Mouse (Mus musculus) retina, postnatal 1 day (tissue): ENCODE measurements around the gene Iqsec1.

ENCODE experiments used
- DNase-seq: peaks from one replicate; pipeline ENCODE4 v3.0.0-alpha.2; 2012

Iqsec1 gene

DNA sequence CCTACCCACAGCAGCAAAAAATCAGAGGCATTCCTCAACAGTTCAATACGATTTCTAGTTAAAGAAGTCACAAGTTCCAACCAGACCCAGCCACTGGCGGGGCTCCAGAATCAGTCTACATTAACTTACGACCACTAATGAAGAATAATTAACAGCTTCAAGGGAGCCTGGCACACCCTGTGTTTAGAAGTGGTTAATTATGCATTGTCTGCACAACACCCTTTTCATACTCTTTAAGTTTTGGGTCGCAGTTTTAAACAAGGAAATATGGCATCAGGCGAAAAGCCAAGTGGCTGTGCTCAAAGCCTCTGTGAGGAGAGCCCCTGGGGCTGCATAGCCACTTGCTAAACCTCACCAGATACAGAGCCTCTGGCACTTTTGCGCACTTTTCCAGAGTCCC is 209.6 kb downstream of the Iqsec1 start:
- no peak for DNase-seq

DNA sequence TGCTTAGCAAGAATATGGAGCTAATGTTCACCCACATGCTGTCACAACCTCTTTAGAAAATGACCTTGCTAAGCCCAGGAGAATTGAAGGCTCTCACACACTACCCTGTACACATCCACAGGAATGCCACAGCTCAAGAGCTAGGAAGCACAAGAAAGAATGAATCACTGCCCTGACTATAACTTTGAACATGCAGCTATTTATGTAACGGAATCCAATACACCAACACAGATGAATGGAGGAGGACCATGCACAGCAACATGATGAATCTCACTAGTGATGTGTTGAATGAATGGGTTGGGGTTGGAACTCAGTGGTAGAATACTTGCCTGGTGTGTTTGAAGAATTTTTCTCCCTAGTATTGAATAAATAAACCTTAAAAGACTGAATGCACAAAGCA is 211.2 kb downstream of the Iqsec1 start:
- no peak for DNase-seq

DNA sequence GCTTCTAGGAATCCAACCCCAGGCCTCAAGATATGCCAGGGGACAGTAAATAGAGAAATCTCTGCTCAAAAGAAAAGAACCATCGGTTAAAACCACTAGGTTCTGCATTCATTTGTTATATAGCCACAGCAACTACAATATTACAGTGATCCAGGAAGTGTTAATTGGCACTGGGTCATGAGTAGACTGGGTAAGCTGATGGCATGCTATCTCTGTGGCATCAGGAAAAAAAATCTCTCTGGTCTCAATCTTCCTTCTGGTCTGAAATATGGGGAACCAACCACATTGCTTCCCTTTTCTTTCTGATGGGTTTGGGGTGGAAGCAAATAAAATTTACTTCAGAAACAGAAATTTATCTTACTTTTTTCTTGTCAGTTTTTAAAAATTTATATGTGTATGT is 212.9 kb downstream of the Iqsec1 start:
- no peak for DNase-seq

GRCm38 (mm10) chr6:90773811-90774233 is 214.7 kb downstream of the Iqsec1 start:
- DNase-seq, result no peak

DNA sequence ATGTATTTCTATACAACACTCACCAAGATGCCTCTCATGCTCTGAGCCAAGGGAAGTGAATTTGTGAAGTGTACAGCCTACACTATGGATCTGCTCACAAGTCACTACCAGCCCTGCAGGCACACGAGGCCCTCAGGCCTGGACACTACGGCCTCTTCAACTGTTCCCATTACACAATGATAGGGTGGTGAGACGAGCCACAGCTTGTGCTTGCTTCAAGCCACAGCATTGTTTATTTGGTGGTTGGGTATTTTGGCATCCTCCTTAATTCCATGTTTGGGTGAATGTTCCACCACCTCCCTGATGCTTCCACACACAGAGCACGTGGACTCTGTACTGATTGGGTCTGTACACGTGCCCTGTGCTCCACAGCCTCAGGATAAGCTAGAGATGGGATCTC is 216.4 kb downstream of the Iqsec1 start:
- DNase-seq, result no peak

- no peak for DNase-seq
Observed at GRCm38 (mm10) chr6:90768526-90768925, 220.0 kb downstream of the Iqsec1 start.

DNA sequence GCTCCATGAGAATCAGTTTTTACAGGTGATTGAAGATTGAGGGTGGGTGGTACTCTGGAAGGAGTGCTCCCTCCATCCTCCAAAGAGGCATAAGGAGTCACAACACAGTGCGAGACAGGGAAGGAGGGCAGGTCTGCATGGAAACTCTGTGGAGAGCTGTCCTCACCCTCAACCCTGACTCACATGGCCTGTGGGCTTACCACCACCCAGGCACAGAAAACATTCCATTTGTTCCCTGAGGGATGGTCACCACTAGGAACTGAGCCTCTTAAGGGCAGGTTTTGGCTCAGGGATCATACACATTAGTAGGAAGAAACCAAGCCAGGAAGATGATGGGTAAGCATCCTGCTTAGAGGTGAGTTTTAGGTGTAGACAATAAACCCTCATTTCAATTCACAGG is 220.6 kb downstream of the Iqsec1 start:
- no peak for DNase-seq

DNA sequence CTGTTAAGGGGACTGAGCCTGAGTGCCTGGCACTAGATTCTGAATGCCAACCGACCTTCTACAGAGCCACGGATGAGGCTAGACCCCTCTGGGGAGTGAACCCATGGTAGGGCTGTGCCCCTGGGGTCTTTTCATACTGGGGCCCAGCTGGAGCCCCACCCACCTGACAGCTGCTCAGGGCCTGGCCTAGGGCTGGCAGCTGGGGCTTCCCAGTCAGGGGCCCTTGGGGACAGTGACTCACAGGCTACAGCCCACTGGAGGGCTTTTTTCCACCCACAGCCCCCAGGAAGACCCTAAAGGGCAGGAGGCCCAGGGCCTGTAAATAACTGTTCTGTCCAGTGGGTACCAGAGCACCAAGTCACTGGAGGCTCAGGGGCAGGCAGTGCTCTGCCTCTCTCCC is 223.7 kb downstream of the Iqsec1 start:
- peak; percentile 36 for DNase-seq

GRCm38 (mm10) chr6:90763959-90764591 is 224.4 kb downstream of the Iqsec1 start:
- DNase-seq, result peak; percentile 31

GRCm38 (mm10) chr6:90763295-90763694 is 225.2 kb downstream of the Iqsec1 start:
- no peak for DNase-seq

GRCm38 (mm10) chr6:90762120-90762736 is 226.3 kb downstream of the Iqsec1 start:
- DNase-seq, result no peak

GRCm38 (mm10) chr6:90761301-90762056 is 227.0 kb downstream of the Iqsec1 start:
- DNase-seq, result no peak

DNA sequence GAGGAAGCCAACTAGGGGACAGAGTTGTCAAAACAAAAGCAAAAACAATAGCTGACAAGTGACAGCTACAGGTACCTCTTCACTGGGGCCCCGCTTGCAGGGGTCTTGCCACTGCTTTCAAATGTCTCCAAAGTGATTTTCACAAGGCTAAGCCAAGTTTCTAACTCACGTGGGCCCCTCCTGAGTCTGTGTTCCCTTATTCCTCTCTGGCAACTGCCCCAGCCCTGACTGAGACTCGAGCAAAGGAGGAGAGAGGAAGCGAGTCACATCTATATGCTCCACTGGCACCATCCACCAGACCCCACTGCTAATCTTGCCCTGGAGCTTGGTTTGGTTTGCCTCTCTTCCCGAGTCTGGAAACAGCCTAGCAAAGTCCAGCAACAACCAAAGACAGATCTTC is 227.6 kb downstream of the Iqsec1 start:
- DNase-seq, result no peak

DNA sequence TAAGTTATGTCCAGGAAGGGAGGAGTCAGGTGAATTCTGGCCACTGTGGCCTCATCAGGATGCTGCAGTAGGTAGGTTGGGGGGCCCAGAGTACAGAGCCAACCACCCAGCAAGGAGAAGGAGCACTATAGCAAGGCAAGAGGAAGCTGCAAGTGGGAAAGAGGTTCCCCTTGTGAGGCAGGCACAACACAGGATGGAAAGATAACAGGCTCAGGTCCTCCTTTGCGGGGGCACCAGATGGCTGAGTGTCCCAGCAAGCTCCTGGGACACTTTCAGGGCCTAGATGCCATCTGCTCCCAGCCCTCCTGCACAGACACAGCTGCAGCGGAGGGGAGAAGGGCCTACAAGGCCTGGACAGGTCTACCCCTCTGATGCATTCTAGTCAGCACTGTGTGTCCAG is 228.7 kb downstream of the Iqsec1 start:
- no peak for DNase-seq

DNA sequence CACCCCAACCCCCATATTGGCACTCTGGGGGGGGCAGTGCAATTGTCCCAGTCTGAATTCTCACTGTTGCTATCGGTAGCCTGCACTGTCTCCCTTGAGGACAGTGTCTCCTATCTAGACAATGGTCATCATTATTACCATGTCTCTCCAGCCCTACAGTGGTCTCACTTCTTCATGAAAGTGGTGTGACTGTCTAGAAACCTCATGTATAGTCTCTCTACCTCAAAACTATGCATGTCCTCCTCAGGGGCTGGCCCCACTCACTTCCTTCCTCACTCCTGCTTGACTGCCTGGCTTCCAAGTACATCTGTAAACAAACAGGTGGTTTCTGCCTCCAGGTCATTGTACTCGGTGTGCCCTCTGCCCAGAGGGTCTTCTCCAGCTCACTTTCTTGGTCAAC is 230.3 kb downstream of the Iqsec1 start:
- DNase-seq, result no peak

GRCm38 (mm10) chr6:90757427-90757883 is 231.0 kb downstream of the Iqsec1 start:
- DNase-seq, result no peak

DNA sequence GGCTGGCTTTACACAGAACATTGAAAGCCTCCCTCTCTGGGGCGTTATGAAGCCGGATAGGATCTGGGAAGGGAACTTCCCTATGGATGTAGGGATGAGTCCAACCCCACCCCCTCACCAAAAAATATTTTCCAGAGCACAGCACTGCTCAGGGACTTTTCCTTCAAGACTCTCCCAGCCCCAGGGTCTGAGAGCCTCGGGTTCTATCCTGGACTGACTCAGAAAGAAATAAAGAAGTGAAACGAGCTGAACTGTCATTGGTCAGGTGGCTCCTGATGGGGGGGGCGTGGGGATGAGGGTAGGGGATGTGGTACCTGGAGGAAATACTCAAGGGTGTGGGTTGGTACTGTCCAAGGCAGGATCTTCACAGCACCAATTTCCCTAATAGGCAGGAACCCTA is 231.9 kb downstream of the Iqsec1 start:
- DNase-seq, result no peak

- no peak for DNase-seq
Observed at GRCm38 (mm10) chr6:90755613-90755941, 232.9 kb downstream of the Iqsec1 start.

DNA sequence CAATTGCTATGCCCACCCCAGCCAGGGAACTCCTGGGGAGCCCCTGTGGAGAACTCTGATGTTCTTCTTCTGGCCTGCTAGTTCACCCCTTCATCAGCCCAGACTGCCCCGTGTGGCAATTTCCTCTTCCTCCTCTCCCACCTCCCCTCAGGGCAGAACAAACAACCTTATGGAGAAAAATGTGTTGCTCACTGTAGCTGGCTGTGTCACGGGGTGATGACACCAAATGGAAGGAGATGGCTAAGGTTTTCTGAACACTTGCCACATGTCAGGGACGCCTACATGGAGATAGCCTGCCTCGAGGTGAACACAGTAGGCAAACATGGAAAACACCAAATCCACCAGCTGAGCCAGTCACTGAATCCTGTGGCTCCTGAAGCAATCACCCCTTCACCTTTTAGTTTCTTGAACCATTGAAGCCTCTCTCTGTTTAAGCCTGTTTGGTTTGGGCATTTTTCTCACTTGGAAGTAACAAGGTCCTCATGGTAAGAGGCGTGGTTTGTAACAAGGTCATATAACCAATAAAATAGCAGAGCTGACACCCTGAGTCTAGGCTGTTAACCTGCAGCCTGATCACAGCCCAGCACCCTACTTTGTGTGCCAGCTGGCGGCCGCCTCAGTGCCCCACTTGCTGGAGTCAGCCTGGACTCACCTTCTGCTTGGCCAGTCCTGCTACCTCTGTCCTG is 233.4 kb downstream of the Iqsec1 start:
- no peak for DNase-seq

- DNase-seq, result no peak
Observed at GRCm38 (mm10) chr6:90754093-90754492, 234.4 kb downstream of the Iqsec1 start.

DNA sequence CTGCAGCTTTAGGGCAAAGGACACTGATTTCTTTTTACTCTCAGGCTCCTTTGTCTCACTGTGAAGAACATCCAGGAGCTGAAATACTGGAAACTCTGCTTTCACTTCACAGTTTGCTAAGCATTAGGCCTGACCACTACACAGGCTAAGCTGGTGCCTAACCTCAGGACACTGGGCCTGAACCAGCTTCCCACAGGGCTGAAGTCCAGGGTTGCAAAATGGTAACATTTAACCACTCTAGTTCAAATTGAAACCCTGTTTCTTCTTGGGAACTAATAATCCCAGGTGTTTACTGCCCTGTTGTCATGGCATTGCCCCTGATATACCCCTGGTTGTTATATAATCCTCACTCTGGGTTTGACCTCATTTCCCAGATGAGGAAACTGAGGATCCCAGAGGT is 234.8 kb downstream of the Iqsec1 start:
- no peak for DNase-seq

DNA sequence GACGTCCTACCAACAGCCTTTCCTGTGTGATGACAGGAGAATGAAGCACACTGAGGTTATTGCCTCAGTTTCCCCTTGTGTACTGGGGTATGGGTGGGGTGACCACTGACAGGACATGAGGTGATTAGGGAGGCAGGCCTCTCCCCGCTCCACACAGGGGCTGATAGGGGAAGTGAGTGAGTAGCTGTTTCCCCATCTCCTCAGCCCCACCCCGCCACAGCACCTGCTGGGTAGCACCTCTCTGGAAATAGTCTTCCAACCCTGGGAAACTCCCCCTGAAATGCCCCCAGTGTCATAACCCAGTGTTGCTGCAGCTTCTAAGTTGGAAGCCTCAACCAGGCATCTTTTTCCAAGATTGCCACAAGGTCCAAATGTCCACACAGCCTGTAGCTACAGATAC is 236.9 kb downstream of the Iqsec1 start:
- no peak for DNase-seq

GRCm38 (mm10) chr6:90750091-90750490 is 238.4 kb downstream of the Iqsec1 start:
- DNase-seq, result no peak
